Mouse (Mus musculus) liver, embryonic 14.5 days (tissue): Measurements from ENCODE around the gene Lsamp. TPM values are rescaled to one million over a fixed set of nuclear protein-coding genes. Genes with fewer than 3 reads are reported as not detected.

Experiments used
- ATAC-seq: fragments of 200-750 bp; cut with Nextera tagmentation; 2 replicates; pipeline ENCODE4 v1.8.0; 2017; ENCODE audit warnings: moderate number of reproducible peaks, mild to moderate bottlenecking, moderate library complexity; ENCODE audit not compliant: insufficient read depth
- DNase-seq, 3 experiments: peaks; one replicate each; pipeline ENCODE4 v3.0.0-alpha.2; 2012 to 2013; ENCODE audit warnings: low read depth in 3 of 3, low spot score in 3 of 3
- H3K27ac ChIP-seq: fragments of 300-500 bp; sonication (generic); 2 replicates; pipeline ENCODE4 v1.5.1; 2014; ENCODE audit warnings: moderate library complexity, mild to moderate bottlenecking, control low read depth, inconsistent platforms
- H3K27me3 ChIP-seq: fragments of 300-500 bp; sonication (generic); 2 replicates; pipeline ENCODE4 v1.6.1; 2014; ENCODE audit warnings: mild to moderate bottlenecking, low read length, moderate library complexity; ENCODE audit not compliant: control insufficient read depth, insufficient read depth
- H3K36me3 ChIP-seq: fragments of 300-500 bp; sonication (generic); replicated peaks from 2 replicates; pipeline ENCODE4 v1.6.1; 2014; ENCODE audit warnings: low read depth; ENCODE audit not compliant: control insufficient read depth, insufficient read depth
- H3K4me1 ChIP-seq, 2 experiments: fragments of 200-500 bp in 1 of 2; fragments of 300-500 bp in 1 of 2; sonication (generic) in 1 of 2; replicated peaks; 2 replicates each; pipeline ENCODE4 v1.6.1; 2012 to 2014; ENCODE audit warnings: antibody characterized with exemption in 1 of 2, inconsistent platforms in 1 of 2, low read length in 1 of 2; ENCODE audit not compliant: control insufficient read depth in 2 of 2, insufficient read depth in 2 of 2
- H3K4me2 ChIP-seq: fragments of 300-500 bp; sonication (generic); 2 replicates; pipeline ENCODE4 v1.6.1; 2014; ENCODE audit warnings: low read depth, mild to moderate bottlenecking, control low read depth, moderate library complexity
- H3K4me3 ChIP-seq, 2 experiments: fragments of 200-500 bp in 1 of 2; fragments of 300-500 bp in 1 of 2; sonication (generic) in 1 of 2; 2 replicates each; pipeline ENCODE4 v1.5.1; 2012 to 2014; ENCODE audit warnings: low read depth in 2 of 2, low read length in 2 of 2, mild to moderate bottlenecking in 2 of 2, control low read depth in 1 of 2, inconsistent platforms in 1 of 2, moderate library complexity in 1 of 2; ENCODE audit not compliant: insufficient read depth in 1 of 2
- H3K9ac ChIP-seq: fragments of 300-500 bp; sonication (generic); replicated peaks from 2 replicates; pipeline ENCODE4 v1.6.1; 2014; ENCODE audit warnings: mild to moderate bottlenecking, control low read depth, moderate library complexity
- H3K9me3 ChIP-seq: fragments of 300-500 bp; sonication (generic); 2 replicates; pipeline ENCODE4 v1.6.1; 2016; ENCODE audit warnings: low read length, mixed read lengths; ENCODE audit not compliant: control insufficient read depth
- CTCF ChIP-seq: IDR thresholded peaks from 2 replicates; pipeline ENCODE4 v1.5.1; 2016; ENCODE audit warnings: antibody characterized with exemption, low read depth, control low read depth
- EP300 ChIP-seq: IDR thresholded peaks from 2 replicates; pipeline ENCODE4 v1.6.1; 2016; ENCODE audit warnings: antibody characterized with exemption, low read depth
- WGBS: fragments of 180-500 bp; shearing (Covaris S2); extraction: QIAGEN DNeasy Blood & Tissue Kit; methylation state at CpG from one replicate; pipeline ENCODE4 v1.1.7; 2014; ENCODE audit not compliant: insufficient replicate concordance; 5-methylcytosine and 5-hydroxymethylcytosine counted together
- polyA plus RNA-seq, 2 experiments: library from polyadenylated mRNA; depleted of rRNA in 1 of 2; stranded (reverse) in 1 of 2; unstranded in 1 of 2; fragments of >200 nt; fragmentation: Nextera tagmentation in 1 of 2; extraction: Ambion mirVana in 1 of 2; gene quantifications; 2 replicates each; pipeline versions ENCODE4 v1.2.1 to v1.2.3; 2012 to 2014

The Lsamp gene
- polyA plus RNA-seq, 2 experiments = 0.03 to 0.06 TPM

- WGBS = 75% methylated on average over 9 of the region's 9 CpGs
- TF ChIP-seq EP300 (no peak), CTCF (no peak)
- Histone ChIP-seq H3K36me3 (no peaks in the 10 kb centered on the region), H3K4me2 (no peak overlapping the region), H3K9ac (no peak overlapping the region), H3K27me3 (no peaks in the 10 kb centered on the region), H3K4me1 (no peaks in the 10 kb centered on the region), H3K9me3 (no peaks in the 10 kb centered on the region), H3K4me3 (no peak overlapping the region), H3K27ac (no peak overlapping the region)
- DNase-seq (no peak), ATAC-seq (no peak)
Observed at GRCm38 (mm10) chr16:40567431-40567941, 583.3 kb downstream of the Lsamp start.

- no peak overlapping the region for H3K4me3 ChIP-seq
- no peak overlapping the region for H3K9ac ChIP-seq
- ATAC-seq = no peak
- no peak overlapping the region for H3K4me2 ChIP-seq
- no peaks in the 10 kb centered on the region for H3K9me3 ChIP-seq
- no peak overlapping the region for H3K27ac ChIP-seq
- no peaks in the 10 kb centered on the region for H3K27me3 ChIP-seq
- DNase-seq = no peak
- TF ChIP-seq CTCF = no peak
- TF ChIP-seq EP300 = no peak
- WGBS = 65% methylated on average over 12 of the region's 12 CpGs
- H3K36me3 ChIP-seq = no peaks in the 10 kb centered on the region
- no peaks in the 10 kb centered on the region for H3K4me1 ChIP-seq
Observed at GRCm38 (mm10) chr16:40572085-40572745, 588.1 kb downstream of the Lsamp start.

GRCm38 (mm10) chr16:40582076-40582475, 597.9 kb downstream of the Lsamp start:
- no peak overlapping the region for H3K4me3 ChIP-seq
- no peaks in the 10 kb centered on the region for H3K36me3 ChIP-seq
- no peak overlapping the region for H3K4me2 ChIP-seq
- no peak overlapping the region for H3K9ac ChIP-seq
- H3K4me1 ChIP-seq = no peaks in the 10 kb centered on the region
- no peak for DNase-seq
- TF ChIP-seq EP300 = no peak
- TF ChIP-seq CTCF = peak; percentile 28
- WGBS = 44% methylated on average over 3 of the region's 3 CpGs
- H3K27me3 ChIP-seq = no peaks in the 10 kb centered on the region
- H3K9me3 ChIP-seq = no peaks in the 10 kb centered on the region
- H3K27ac ChIP-seq = no peak overlapping the region
- ATAC-seq = no peak

- ATAC-seq = no peak
- H3K27me3 ChIP-seq = no peaks in the 10 kb centered on the region
- H3K4me3 ChIP-seq = no peak overlapping the region
- no peak overlapping the region for H3K27ac ChIP-seq
- no peaks in the 10 kb centered on the region for H3K4me1 ChIP-seq
- no peaks in the 10 kb centered on the region for H3K36me3 ChIP-seq
- no peak for DNase-seq
- 58% methylated on average over 6 of the region's 6 CpGs for WGBS
- H3K4me2 ChIP-seq = no peak overlapping the region
- H3K9ac ChIP-seq = no peak overlapping the region
- TF ChIP-seq CTCF = no peak
- TF ChIP-seq EP300 = no peak
- H3K9me3 ChIP-seq = no peaks in the 10 kb centered on the region
Observed at GRCm38 (mm10) chr16:40593161-40593560, 609.0 kb downstream of the Lsamp start.

DNA sequence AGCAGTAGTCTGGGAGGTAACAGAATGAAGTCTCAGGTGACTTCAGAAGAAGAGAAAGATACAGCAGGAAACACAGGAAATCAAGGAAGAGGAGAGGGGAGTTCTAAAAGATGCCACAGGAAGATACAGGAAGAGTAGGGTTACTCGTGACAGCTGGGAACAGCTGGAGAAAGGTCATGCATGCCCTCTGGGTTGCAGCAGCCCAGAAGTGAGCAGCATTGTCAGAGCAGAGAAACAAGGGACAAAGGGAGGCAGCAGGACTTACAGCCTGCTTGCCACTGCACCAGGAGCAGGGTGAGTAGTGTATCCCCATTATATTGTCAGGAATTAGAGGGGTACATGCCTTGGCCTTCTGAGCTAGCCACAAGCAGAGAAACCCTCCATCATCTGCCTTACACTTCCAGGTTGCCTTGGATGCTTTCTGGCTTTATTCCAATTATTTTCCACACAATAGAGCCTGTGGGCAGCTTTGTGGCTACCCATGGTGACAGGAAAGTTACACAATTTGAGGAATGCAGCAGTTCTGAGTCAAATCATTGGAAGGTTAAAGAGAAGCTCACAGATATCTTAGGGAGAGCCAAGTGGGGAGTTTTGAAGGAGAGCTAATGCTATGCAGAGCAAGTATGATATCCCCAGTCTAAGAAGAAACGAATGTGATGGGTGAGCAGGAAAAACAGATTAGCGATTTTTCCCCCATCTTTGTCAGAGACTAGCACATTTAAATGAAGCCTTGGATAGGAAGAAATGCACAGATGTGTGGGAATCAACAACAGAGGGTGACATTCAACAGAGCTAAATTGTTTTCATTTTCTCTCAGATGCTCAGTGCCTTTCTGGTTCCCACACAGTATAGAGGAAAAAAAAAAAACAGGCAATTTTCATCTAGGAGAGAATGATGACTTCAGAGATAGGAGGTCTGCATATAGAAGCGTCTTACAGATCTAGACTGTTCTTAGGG, 617.5 kb downstream of the Lsamp start:
- Histone ChIP-seq H3K4me1 (no peaks in the 10 kb centered on the region), H3K36me3 (no peaks in the 10 kb centered on the region), H3K27me3 (no peaks in the 10 kb centered on the region), H3K4me3 (no peak overlapping the region), H3K27ac (no peak overlapping the region), H3K9ac (no peak overlapping the region), H3K4me2 (no peak overlapping the region), H3K9me3 (no peaks in the 10 kb centered on the region)
- WGBS = 43% methylated on average over 4 of the region's 4 CpGs
- TF ChIP-seq EP300 = no peak
- TF ChIP-seq CTCF = no peak
- ATAC-seq (no peak), DNase-seq (no peak)
